Mouse (Mus musculus) neutrophil, adult 65 days (primary cell): ENCODE data around the gene Casp3. TPM values are rescaled to one million over a fixed set of nuclear protein-coding genes. Genes with fewer than 3 reads are reported as not detected.

Experiments used
- total RNA-seq: library from RNA; stranded (reverse); gene quantifications from 2 replicates; pipeline ENCODE4 v1.2.4, GENCODE M21; 2023

Gene Casp3
- 60.0 and 69.9 TPM in 2 replicates for total RNA-seq

DNA sequence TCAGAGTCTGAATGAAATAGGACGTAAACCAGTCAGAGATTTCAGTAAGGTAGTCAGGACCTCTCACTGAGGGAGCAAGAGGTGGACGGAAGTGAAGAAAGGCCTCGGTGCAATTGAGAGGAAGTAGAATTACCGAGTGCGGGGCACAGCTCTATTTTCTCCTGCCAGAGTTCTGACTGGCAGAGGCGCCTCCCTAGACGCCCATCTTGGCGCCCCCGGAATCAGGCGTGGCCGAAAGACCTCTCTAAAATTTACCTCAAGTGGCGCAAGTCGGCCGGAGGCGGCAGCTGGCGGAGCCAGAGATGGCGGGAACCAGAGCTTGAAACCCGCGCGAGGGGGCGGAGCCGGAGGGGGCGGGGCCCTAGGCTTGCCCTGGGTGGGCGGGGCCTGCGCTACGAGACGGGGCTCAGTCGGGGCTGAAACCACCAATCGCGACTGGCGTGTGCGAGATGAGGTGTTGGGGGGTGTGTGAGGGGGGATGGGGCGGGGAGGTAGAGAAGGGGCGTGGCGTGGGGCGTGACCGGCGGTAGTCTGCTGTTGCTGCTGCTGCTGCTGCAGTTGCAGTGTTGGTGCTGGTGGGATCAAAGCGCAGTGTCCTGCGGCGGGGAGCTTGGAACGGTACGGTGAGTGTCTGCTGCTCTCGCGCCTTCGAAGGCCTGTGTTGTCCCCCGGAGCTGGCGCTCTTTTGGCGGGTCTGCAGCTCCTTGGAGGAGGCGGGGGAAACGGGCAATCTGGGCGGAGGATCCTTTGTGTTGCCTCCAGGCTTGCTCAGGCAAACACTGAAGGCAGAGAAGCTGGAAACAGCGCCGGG, at the start of gene Casp3, which contains the start of gene Primpol:
TSS of gene Casp3 (plus strand) at position 413 of the 811 bp plus-strand sequence.
TSS of gene Primpol (minus strand) at position 334 of the 811 bp plus-strand sequence.

Other genes starting within 250 kb of the Casp3 start
- gene Acsl1, start 146.3 kb upstream of the Casp3 start, total RNA-seq: 294 and 360 TPM in 2 replicates
- gene Cenpu, start 65.3 kb upstream of the Casp3 start, total RNA-seq: 21.5 and 22.5 TPM in 2 replicates
- 15.6 and 18.8 TPM in 2 replicates for gene Primpol, start 79 bp upstream of the Casp3 start, total RNA-seq
- gene Irf2, start 122.4 kb downstream of the Casp3 start, total RNA-seq: 113 and 151 TPM in 2 replicates